Mouse (Mus musculus) megakaryocyte, adult 5-6 weeks (primary cell): Measurements from ENCODE around the gene Cnih1. TPM values are rescaled to one million over a fixed set of nuclear protein-coding genes. Genes with fewer than 3 reads are reported as not detected.
"Not testable (repeated sequence)": the region's sequence is repeated elsewhere in the genome, so short reads cannot be mapped to it uniquely, and the experiment has no call there.

Source experiments
- ATAC-seq: 2 replicates; pipeline ENCODE4 v1.8.0; 2016; ENCODE audit warnings: mild to moderate bottlenecking, inconsistent platforms; ENCODE audit not compliant: poor library complexity, severe bottlenecking
- total RNA-seq, 2 experiments: library from RNA; stranded (forward) in 1 of 2; stranded (reverse) in 1 of 2; fragments of 153-499, 151-499 nt in 1 of 2; fragments of 221-1000, 200-1000 nt in 1 of 2; gene quantifications; 2 replicates each; pipeline versions ENCODE4 v1.2.3 to v1.2.4; 2015 to 2017

The Cnih1 gene
- total RNA-seq (2015) (100 and 109 TPM in 2 replicates), total RNA-seq (2017) (55.4 and 60.2 TPM in 2 replicates)

DNA sequence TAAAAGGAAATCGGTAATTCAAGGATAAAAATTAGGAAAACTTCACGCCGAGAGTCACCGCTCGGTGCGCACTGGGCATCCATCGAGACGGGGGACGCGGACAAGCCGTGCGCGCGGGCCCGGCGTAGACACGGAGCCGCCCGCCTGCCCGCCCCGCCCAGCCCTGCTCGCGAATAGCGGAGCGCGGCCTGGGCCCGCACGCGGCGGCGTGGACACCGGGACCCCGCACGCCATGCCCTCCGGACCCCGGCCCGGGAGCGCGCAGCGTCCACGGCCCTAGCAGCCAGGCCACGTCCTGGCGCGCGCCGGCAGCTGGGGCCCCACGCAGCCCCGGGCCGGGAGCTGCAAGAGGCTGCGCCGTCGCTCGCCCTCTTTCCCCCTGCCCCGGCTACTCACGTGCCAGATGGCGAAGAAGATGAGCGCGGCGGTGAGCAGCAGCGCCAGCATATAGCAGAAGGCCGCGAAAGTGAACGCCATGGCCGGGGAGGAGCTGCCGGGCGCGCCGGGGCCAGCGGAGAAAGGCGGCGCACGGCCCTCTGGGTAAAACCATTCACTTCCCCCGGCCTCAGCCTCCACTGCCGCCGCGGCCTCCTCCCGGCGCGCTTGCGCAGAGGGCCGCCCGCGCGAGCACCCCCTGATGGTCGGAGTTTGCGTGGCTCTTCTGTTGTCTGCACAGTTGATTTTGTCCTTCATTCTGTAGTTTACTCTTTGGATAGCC, at the start of gene Cnih1:
Cnih1 (minus strand) TSS at position 625 of the 718 bp plus-strand sequence.
- peak; percentile 98 for ATAC-seq

DNA sequence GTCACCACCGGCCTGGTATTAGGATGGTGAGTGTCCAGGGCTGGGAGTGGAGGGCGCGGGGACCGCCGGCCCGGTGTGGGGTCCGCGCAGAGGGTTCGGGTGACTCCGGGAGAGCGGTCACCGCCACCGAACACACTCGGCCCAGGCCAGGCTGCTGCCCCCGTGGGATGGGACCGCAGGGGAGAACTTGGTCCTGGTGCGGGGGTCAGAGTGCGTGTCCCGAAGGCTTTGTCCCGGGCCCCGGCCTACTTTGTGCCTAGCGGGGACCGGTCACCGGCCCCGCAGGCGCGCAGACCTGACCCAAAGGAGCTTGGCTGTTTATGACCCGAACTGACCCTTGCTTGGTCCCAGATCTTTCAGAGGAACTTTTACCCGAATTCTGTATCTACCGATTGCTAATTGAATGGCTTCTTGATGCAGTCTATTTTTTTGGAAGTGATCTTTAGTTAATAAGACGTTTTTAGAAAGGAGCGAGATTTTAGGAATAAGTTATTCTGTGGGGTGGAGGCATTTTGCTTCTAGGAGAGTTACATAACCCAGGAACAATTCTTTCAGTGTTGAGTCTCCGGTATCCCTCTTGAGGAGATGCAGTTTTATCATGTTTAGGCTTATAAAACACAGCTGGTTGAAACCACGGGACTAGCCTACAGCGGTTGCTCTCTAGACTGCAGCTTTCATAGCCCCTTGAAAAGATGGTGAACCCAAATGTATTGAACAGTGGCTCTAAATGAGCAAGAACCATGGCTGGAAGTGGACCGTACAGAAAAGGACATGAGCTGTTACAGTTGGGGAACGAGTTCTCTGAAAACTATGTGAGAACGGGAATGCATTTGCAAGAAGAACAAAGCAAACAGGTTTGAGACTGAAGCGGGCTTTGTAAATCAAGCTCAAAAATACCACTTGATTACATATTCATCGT, 44.4 kb upstream of the Cnih1 start:
- peak; percentile 9; the same call in 1 of the 2 replicates for ATAC-seq

GRCm38 (mm10) chr14:46831837-46832333, 43.7 kb upstream of the Cnih1 start, which contains the start of gene Cgrrf1:
Gene Cgrrf1, plus strand, starts transcription at chr14:46832125.
- ATAC-seq = peak; percentile 99

GRCm38 (mm10) chr14:46831295-46831694, 43.1 kb upstream of the Cnih1 start:
- peak; percentile 25; the same call in 1 of the 2 replicates for ATAC-seq

DNA sequence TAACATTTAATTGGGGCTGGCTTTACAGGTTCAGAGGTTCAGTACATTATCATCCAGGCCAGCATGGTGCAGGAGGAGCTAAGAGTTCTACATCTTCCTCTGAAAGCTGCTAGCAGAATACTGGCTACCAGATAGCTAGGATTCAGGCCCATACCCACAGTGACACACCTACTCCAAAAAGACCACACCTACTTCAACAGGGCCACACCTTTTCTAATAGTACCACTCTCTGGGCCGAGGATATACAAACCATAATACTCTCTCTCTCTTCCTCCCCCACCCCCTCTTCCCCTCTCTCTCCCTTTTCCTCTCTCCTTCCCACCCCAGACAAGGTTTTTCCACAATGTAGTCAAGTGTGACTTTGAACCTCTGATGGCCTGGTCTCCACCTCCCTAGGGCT, 39.2 kb upstream of the Cnih1 start:
- no peak for ATAC-seq

DNA sequence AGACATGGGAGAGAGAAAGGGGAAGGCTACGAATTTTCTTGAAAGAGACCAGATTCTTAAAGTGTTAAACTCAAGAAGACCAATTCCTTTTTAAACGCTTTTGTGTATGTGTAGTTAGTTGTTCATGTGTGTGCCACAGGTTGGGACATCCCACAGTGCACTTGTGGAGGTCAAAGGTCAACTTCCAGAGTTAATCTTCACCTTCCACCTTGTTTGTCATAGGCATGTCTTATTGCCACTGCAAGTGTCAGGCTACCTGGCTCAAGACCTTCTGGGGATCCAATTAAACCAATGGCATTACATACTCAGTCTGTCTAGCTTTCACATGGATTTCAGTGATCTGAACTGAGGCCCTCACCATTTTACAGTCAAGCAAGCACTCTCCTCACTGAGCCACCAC, 35.8 kb upstream of the Cnih1 start:
- no peak for ATAC-seq

DNA sequence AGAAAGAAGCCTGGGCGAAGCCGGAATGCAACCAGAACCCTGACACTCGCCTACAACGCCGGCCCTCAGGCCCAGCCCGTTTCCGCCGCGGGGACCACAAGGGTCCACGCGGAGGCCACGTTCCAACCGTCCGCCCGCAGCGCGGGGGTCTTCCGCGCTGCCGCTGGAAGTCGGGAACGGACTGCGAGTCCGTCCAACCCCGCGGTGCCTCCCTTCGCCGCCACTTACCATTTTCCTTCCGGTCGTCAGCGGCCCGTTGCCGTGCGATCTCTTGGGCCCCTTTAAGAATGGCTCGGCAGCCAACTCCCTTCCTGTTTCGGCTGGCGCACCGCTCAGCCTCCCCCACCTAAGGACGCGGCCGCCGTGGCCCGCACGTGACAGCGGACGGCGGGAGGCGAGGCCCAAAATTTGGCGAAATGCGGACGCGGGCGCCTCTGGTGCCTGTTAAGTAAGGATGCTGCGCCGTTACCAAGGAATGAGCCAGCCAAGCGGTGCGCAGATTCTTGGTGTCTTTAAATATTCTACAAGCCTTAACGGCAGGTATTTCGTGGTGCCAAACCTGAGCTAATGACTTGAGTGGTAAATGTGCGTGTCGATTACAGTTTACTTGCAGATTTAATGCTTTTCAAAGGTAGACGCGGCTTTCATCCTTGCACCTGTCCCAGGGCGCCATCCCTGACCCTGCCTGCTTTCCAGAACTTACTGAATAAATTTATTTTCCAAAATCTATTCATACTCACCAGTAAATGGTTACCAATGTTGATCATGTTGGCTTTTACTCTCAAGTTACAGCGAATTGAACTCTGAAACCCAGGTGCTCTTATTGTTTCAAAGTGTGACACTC, 33.9 kb upstream of the Cnih1 start, which contains the start of gene Gmfb:
Gmfb (minus strand) TSS at position 370 of the 844 bp plus-strand sequence.
- ATAC-seq = peak; percentile 97

GRCm38 (mm10) chr14:46821271-46821872, 33.2 kb upstream of the Cnih1 start:
- ATAC-seq = peak; percentile 41

GRCm38 (mm10) chr14:46819961-46820360, 31.8 kb upstream of the Cnih1 start:
- ATAC-seq = not testable (repeated sequence)

- ATAC-seq = no peak
Measured at GRCm38 (mm10) chr14:46818743-46819142, 30.5 kb upstream of the Cnih1 start.

GRCm38 (mm10) chr14:46816916-46817622, 28.9 kb upstream of the Cnih1 start:
- no peak for ATAC-seq

GRCm38 (mm10) chr14:46815640-46816039, 27.4 kb upstream of the Cnih1 start:
- ATAC-seq = no peak

GRCm38 (mm10) chr14:46807927-46808326, 19.7 kb upstream of the Cnih1 start:
- peak; percentile 79 for ATAC-seq

- ATAC-seq = no peak
Measured at GRCm38 (mm10) chr14:46806186-46806585, 18.0 kb upstream of the Cnih1 start.

GRCm38 (mm10) chr14:46803791-46804190, 15.6 kb upstream of the Cnih1 start:
- ATAC-seq = no peak

GRCm38 (mm10) chr14:46803259-46803658, 15.0 kb upstream of the Cnih1 start:
- no peak for ATAC-seq

- ATAC-seq = peak; percentile 40; the same call in 1 of the 2 replicates
Measured at GRCm38 (mm10) chr14:46800684-46801345, 12.6 kb upstream of the Cnih1 start.

GRCm38 (mm10) chr14:46794157-46794556, 5.9 kb upstream of the Cnih1 start:
- peak; percentile 24; the same call in 1 of the 2 replicates for ATAC-seq

DNA sequence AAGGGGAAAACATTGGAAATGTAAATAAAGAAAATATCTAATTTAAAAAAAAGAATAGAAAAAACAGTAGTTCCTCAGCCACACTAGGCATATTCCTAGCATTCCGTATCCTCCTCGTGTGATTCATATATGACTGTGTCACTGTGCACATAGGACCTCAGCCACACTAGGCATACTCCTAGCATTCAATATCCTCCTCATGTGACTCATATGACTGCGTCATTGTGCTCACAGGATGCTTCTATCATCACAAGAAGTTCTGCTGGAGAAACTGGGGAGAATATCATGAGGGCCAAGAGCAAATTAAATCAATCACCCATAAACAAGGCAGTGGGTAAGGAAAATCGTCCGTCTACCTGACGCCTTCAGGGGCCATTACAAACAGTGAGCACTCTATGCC, 2.5 kb upstream of the Cnih1 start:
- no peak for ATAC-seq
